Mouse (Mus musculus): ENCODE data around the gene Nom1.
A peak's percentile ranks its signal among the peaks of the same experiment; 100 is the strongest.

The Nom1 gene

GRCm38 (mm10) chr5:29471396-29471795, 36.9 kb downstream of the Nom1 start:
- DNase-seq, result no peak

GRCm38 (mm10) chr5:29471855-29472665, 37.6 kb downstream of the Nom1 start:
- no peak for DNase-seq

- no peak for DNase-seq
Observed at GRCm38 (mm10) chr5:29473551-29474245, 39.2 kb downstream of the Nom1 start.

GRCm38 (mm10) chr5:29474246-29474960, 39.9 kb downstream of the Nom1 start:
- no peak for DNase-seq

DNA sequence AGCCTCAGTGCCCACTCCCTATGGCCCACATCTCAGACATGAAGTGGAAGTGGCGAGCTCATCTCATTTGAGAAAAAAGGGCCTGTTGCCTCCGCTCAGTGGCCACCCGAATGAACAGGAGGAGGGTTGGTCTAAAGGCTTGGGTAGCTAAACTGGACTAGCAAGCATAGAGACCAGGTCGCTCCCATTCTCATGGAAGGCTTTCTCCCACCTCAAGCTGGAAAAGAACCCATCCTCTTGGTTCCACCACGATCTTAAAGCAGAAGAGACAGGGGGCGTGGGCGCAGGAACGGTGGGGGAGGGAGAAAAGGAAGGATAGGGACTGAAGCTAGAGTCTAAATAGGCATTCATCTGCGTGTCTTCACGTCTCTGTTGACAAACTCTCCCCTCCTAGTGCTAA, 40.6 kb downstream of the Nom1 start:
- DNase-seq, result no peak

DNA sequence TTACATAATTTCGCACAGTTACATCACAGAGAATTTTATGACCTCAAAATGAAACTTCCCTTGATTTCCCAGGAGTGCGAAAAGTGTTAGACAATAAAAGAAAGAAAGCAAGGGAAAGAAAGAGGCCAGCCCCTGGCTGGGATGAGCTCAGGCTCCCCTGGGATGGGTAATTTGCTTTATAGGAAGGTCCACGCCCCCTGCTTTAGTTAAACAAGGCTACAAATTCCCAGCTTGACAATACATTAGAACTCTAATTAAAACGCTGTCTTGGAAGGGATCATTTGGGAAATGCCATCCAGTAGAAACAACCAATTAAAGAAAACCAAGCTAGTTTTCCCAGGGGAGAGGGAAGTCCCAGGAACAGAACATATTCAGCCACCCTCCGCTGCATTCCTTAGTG, 41.1 kb downstream of the Nom1 start:
- no peak for DNase-seq

DNA sequence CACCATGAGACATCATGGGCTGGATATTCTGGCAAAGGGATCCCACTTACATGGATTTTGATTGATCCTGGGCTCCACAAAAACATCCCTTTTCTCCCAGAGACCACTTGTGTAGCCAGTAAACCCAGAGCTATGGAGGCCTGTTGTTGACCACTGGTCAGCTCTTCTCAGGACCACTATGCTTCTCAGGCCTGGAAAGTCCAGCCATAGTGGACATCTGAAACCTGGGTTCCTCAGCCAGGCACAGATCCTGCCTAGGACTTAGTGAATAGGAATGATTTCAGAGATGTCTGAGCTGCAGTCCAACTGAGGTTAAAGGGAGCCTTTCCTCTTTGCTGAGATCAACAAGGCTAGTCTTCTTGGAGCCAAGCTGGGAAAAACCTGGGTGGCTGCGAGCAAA, 41.6 kb downstream of the Nom1 start:
- no peak for DNase-seq

DNA sequence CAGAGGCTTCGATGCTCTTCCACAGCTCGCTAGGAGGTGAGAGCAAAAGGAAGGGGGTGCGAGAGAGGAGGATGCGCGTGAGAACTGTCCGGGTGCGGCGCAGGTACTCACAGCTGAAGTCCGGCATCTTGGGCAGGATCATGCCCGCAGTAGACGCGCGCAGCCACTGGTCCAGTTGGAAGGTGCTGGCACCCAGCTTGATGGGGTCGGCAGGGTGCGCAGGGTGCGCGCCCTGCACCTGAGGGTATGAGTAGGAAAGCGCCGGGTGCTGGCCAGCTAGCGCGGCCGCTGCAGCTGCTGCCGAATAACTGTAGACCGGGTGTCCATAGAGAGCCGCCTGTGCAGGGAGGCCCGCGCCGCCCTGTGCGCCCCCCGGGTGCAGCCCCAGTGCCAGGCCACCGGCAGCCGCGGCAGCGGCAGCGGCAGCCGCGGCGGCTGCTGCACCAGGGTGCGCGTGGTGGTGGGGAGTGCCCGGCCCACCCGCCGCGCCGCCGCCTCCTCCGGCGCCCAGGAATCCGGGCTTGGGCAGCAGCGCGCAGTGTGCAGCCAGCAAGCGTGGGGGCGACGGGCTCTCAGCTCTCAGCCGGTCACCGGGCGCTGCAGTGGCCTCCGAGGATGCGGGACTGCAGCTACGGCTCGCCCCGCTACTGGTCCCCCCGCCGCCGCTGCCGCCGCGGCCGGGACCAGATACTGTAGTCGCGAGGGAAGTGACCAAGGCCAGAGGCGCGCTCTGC, 43.2 kb downstream of the Nom1 start:
- no peak for DNase-seq

- DNase-seq, result no peak
Observed at GRCm38 (mm10) chr5:29478208-29479197, 44.0 kb downstream of the Nom1 start, which contains the start of gene Mnx1. Gene Mnx1, minus strand, starts transcription at chr5:29478470.

DNA sequence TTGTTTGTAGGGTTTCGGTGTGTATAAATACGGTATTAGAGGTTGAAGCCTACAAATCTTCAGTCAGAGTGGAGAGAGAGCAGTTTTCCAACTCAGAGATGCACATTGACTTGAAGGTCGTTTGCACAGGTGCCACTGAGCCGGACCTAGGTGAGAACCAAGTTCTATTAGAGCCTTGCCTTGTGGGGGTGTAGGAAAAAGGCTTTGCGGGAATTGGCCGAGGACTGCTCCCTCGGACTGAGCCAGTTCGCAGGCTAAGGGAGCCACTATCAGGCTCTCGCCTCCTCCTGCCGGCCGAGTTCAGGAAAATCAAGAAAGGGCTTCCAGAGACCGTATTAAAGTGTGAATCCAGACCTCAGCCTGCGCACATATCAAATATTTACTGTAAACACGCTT, 44.7 kb downstream of the Nom1 start:
- DNase-seq, result peak; percentile 53

DNA sequence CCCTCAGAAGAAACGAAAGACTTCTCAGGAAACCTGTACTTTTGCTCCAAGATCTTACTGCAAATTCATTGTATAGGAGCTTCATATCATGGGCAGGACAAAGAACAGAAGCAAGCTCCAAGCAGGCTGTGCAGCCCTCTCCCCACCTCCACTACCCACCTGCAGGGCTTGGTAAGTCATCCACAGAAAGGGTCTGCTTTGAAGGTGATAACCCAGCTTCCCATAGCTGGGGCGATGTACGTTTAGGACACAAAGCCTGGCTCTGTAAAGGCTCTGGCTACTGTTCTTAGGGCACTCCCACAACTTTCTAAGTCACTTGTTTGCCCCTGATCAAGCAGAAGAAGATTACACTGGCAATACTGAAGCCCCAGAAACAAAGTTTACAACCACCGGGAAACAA, 49.3 kb downstream of the Nom1 start:
- DNase-seq, result no peak

- DNase-seq, result no peak
Observed at GRCm38 (mm10) chr5:29484965-29485940, 50.8 kb downstream of the Nom1 start.

DNA sequence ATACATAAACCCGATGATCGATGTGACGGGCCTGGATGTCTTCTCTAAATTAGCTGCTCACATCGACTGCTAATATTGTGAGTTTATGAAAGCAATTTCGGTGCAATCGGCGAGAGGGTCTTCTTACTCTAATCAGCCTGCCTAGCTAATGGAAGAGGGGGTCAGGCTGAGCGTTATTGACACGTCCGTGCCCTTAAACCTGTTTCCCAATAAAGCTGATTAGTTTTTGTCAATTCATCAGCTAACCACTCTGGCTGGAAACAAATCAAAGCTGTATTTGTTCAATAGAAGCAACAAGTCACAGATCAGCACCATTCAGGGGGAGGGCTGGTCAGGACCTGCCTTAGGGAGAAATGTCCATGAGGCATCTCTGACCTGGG, 51.5 kb downstream of the Nom1 start:
- no peak for DNase-seq

DNA sequence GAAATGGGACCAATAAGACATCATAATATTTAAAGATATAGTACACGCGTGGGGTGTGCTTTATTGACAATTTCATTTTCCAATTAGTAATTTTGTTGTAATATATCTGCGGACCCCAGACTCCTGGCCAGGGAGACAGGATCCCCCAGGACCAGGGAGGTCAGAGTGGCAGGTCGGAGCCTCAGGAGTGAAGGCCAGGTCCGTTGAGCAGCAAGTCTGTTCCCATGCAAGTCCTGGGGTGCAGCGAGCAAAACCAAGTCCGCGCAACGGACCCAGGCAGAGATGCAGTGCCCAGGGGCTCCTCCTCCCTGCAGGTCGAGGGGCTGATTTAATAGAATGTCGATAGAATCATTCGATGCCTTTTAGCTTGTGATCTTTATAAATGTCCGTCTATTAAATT, 52.9 kb downstream of the Nom1 start:
- no peak for DNase-seq

GRCm38 (mm10) chr5:29507013-29507412, 72.5 kb downstream of the Nom1 start:
- no peak for DNase-seq
